Mouse (Mus musculus) cerebellum, postnatal 25 days (tissue): ENCODE data around the gene Fam163b.
A peak's percentile ranks its signal among the peaks of the same experiment; 100 is the strongest.

Experiments
- DNase-seq, 2 experiments: peaks; one replicate each; pipeline ENCODE4 v3.0.0; 2021; ENCODE audit warnings: mixed read lengths in 2 of 2

The Fam163b gene

GRCm38 (mm10) chr2:27141950-27142693, at the start of gene Fam163b:
Fam163b (minus strand) TSS chr2:27142491.
- peak; percentile 32 to 42 for DNase-seq

GRCm38 (mm10) chr2:27189994-27190393, 47.7 kb upstream of the Fam163b start:
- no peak for DNase-seq

DNA sequence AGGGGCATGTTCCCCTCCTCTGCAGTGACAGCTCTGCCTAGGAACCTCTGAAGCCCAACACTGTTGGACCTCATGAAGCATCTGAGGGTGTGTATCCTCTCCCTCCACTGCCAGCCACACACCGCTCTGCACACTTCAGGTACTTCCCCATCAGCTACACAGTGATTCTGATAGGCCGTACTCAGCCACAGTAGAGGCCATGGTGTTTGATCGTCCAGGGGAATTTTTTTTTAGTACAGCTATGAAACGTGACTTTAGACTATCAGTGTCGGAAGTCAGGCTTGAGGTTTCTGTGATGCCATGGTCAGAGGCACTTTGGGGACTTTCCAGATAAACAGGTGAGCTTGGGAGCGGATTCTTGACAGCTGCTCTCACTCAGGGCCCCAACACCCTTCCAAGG, 45.2 kb upstream of the Fam163b start:
- no peak for DNase-seq

GRCm38 (mm10) chr2:27183734-27184133, 41.4 kb upstream of the Fam163b start:
- no peak for DNase-seq

DNA sequence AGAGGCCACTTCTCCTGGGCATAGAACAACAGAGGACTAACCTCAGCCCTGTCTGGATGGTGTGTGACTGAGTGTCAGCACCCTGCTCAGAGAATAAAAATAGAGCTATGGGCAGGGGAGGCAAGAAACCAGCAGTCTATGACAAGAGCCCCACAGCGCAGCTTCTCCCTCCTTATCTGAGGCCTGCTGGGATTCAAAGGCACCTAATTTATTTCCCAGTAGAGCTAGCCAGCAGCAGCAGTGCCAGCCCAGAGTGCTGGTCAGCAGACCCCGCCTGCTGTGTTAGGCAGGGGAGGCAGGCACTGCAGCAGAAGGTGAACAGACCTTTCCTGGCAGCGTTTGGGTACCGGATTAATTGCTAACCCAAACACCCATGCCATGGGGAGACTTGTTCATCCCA, 39.6 kb upstream of the Fam163b start:
- peak in 1 of 2 experiments; percentile 34 for DNase-seq

GRCm38 (mm10) chr2:27179101-27179500, 36.8 kb upstream of the Fam163b start:
- no peak for DNase-seq

DNA sequence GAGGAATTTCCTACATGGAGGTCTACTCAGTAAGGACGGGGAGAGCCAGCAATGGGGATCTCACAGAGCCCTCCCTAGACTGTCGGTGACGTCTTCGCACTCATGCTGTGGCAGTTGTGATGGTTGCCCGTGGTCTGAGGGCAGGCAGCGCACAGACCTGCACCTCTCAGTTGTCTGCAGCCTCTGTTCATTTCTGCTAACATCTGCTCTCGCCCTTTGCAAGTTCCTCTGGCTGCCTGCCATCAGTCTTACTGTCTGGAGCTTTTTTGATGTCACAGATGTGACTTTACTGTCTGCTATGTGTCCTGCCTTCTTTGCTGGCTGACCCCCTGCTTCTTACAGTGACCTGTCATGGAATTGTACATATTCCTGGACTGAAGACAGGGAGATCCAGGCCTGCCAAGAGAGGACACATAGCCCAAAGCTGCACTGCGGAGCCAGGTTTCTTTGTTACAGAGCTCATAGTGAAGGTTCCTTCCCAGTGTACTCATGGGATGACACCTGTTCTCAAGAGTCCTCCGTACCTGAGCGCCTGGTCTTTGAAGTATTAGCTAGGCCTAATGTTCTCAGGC, 33.5 kb upstream of the Fam163b start:
- DNase-seq: no peak

DNA sequence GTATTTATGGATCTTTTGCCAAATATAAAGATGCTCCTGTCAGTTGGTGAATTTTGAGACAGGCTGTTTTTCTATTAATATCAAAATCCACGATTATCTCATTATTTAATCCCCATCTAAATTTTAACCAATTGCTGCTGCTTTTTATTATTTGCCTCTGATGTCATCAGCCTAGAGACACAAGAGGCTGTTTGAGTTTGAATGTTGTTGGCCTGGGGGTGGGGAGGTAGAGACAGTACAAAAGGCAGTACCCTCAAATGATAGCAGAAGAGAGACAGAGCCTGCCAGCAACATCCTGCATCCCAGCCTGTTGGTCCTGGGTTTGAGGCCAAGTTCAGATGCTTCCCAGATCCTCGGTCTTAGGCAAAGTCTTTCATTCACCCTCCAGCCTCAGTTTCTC, 32.0 kb upstream of the Fam163b start:
- no peak for DNase-seq

DNA sequence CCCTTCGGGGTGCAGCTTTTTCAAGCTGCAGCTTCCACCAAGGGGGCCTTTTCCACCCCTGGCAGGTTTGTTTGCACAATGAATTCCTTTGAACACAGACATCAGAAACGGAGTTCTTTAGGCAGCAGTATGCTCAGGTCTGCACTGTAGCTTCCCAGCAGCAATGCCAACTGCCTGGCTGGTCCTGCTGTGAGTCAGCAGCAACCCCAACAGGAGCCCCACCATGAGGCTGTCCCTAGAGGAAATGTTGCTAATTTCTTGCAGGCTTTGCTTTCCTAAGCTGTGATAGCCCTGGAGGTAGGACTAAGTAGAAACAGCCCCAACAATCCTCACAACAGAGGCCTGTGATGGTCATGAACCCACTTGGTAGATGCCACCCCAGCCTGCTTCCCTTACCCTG, 24.7 kb upstream of the Fam163b start:
- no peak for DNase-seq

DNA sequence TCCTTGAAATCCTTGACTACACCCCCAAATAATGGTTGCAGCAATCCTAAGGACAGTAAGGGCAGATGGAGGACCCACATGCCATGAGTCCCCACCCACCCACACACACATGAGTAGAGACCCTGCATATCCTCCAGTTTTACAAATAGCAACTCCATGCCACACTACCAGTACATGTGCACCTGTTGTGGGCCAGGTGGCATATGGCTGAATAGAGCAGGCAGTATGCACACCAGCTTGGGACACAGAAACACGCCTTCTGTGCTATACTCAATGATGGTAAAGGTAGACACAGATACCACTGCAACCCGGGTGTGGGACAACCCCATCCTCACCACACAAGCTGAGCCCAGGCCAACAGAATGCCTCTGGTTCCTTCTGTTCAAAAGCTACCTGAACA, 23.8 kb upstream of the Fam163b start:
- DNase-seq: no peak

GRCm38 (mm10) chr2:27164796-27165590, 22.7 kb upstream of the Fam163b start, which contains the start of gene Dbh:
Dbh (plus strand) TSS chr2:27165233.
- no peak for DNase-seq

DNA sequence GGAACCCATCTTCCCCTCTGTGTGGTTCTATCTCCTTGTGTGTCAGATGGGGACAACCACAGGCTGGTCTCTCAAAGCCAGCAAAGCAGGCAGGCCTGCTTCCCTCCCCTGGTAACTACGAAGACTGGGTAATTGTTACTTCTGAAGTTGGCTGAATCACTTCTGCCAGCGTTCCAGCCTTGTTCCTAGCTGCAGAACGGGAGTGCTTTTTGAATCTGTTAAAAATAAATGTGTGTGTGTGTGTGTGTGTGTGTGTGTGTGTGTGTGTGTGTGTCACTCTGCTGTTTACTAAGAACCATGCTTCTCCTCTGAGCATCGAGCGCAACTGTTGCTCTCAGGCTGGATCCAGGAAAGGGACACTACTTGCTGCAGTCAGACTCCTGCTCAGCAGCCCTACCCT, 21.6 kb upstream of the Fam163b start:
- DNase-seq: no peak

DNA sequence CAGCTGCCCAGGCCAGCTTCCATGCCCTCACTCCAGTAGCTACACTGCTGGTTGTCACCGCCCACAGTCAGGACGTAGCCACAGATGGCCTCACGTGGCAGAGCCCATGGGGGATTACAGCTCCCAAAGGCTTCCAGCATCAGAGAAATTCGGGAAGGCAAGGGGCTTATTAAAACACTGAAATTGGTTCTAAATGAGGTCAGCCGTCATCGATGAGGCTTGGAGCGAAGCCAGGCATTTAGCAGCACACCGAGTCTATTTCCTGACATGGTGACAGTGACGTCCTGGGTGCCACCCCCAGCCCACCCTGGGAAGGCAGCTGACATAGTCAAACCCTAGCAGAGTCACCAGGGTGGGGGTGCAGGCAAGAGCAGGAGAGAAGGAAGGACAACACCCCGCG, 20.4 kb upstream of the Fam163b start:
- no peak for DNase-seq

- no peak for DNase-seq
Observed at GRCm38 (mm10) chr2:27161526-27161925, 19.2 kb upstream of the Fam163b start.

- DNase-seq: no peak
Observed at GRCm38 (mm10) chr2:27156596-27156995, 14.3 kb upstream of the Fam163b start.

- DNase-seq: peak in 1 of 2 experiments; percentile 29
Observed at GRCm38 (mm10) chr2:27154466-27155185, 12.3 kb upstream of the Fam163b start.

DNA sequence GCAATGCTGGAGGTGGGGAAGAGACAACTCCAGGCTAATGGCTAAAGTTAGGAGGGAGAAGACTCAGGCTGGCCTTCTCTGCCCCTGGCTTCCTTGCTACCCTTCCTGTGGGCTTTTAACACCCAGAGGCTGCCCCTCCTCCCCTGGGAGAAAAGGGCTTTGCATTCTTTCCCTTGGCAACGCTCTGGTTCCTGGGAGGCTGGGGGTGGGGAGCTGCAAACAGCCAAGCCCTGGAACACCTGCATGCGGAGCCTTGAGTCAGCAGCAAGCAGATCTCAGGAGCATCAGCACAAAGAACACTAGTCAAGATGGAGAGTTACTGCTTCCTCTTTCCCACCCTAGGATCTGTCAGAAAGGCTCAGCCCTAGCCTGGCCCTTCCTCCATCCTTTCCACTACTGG, 7.2 kb upstream of the Fam163b start:
- DNase-seq: no peak

DNA sequence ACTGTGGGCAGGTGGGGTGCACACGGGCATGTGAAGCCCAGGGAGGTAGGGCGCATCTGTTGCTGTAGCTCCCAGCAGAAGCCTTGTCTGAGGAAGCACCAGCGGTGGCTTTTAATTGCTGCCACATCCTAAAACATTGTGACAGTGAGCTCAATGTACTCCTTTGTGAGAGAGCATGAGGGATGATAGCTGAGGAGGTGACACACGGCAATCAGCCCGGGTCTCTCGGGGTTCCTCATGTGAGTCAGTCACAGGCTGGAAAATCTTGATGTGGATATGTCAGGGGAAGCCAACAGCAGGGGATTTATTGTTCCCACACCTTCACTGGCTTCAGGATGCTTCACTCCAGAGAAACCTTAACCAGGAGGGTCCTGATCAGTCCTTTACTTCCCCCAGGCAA, 4.5 kb upstream of the Fam163b start:
- no peak for DNase-seq

DNA sequence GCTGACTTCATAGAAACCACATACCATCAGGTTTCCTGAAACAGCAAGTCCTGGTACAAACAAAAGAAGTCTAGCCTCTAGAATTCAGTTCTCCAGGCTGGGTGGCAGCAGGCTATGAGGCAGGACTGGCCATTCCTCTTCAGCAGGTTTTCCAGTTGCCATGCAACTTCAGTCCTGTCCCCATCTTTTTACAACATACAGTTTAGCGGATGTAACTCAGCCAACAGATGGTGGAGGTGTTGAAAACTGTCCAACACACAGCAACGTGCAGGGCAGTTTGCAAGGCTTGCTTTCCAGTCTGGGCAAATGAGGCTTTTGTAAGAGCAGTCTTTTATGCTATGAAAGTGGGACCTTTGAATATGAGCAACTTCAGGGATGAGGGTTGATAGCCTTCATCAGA, 2.7 kb upstream of the Fam163b start:
- no peak for DNase-seq

DNA sequence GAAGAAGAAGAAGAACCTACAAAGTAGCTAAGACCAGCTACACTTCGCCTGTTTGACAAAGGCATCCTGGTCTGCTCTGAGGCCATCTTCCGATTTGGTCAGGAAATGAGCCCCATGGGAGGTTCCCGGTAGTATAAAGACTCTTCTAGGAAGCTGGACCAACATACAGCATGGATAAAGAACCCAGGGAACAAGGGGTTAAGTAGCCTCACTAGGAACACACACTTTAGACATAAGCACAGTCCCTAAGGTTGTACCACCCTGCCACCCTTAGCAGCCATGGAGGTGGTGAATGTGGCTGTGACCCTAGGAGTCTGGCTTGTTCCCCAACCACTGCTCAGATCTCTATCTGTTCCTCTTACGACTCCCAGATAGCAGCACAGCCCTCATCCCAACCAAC, 3.9 kb downstream of the Fam163b start:
- no peak for DNase-seq

- DNase-seq: no peak
Observed at GRCm38 (mm10) chr2:27136789-27137188, 5.5 kb downstream of the Fam163b start.

DNA sequence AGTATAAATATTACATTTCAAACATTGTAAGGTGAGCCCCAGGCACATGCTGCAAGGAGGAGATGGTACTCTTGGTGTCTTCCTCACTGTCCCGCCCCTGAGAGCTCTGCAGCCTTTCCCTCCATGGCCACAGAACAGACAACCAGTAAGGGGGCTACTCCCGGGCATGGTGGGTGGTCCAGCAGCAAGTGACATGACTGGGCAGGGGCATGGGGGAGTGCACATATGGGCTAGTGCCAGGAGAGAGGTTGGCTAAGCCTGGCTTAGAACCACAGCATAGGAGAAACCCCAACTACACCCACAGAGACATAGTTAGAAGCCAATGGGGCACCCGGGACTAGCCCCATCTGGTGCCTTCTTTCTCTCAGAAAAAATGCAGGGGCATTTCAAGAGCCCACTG, 6.0 kb downstream of the Fam163b start:
- no peak for DNase-seq

- peak in 1 of 2 experiments; percentile 25 for DNase-seq
Observed at GRCm38 (mm10) chr2:27135935-27136334, 6.4 kb downstream of the Fam163b start.
